Mouse (Mus musculus): ENCODE data around the gene Tarm1.

Tarm1 gene

GRCm38 (mm10) chr7:3442476-3443062 is 59.9 kb downstream of the Tarm1 start:
- DNase-seq (ENCODE audit: low read depth, low spot score), result no peak

- DNase-seq (ENCODE audit: low read depth, low spot score), result no peak
These were observed 61.9 kb downstream of the Tarm1 start for GRCm38 (mm10) chr7:3440526-3440925.

GRCm38 (mm10) chr7:3439984-3440383 is 62.4 kb downstream of the Tarm1 start:
- no peak for DNase-seq (ENCODE audit: low read depth, low spot score)

- DNase-seq (ENCODE audit: low read depth, low spot score), result no peak
These were observed 64.5 kb downstream of the Tarm1 start for GRCm38 (mm10) chr7:3437941-3438340.
